Mouse (Mus musculus) olfactory bulb, adult 2 months (tissue): ENCODE results near the gene Rab31.

Experiments used
- CTCF ChIP-seq: fragments of 200-500 bp; IDR thresholded peaks from 2 replicates; pipeline ENCODE4 v1.5.1; 2012; ENCODE audit warnings: low read depth, mild to moderate bottlenecking, low read length, moderate library complexity; ENCODE audit not compliant: insufficient read depth
- POLR2A ChIP-seq: fragments of 200-500 bp; IDR thresholded peaks from 2 replicates; pipeline ENCODE4 v1.6.1; 2012; ENCODE audit warnings: mild to moderate bottlenecking, low read depth, low read length, moderate library complexity; ENCODE audit not compliant: insufficient read depth

DNA sequence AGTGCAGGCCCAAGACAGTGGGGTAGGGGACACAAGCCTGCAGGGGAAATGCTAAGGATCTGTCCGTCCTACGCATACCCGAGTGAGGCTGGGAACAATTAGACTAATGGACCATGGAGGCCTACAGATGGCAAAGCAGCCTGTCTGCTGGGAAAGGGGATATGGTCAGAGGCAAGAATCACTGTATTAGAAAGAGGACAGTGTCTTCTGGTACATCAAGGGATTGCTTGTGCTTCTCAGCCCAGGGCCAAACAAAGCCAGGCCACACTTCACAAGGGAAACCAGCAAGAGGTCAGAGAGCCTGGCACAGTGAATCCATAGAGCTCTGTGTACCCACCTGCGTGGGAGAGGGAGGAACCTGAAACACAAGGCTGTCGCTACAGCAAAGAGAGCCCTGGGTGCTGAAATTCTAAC, 130.0 kb downstream of the Rab31 start:
- TF ChIP-seq POLR2A = no peak
- no peak for TF ChIP-seq CTCF
